Mouse (Mus musculus): ENCODE data around the gene S100a6.
A peak's percentile ranks its signal among the peaks of the same experiment; 100 is the strongest.

S100a6 gene

GRCm38 (mm10) chr3:90600458-90601195, 12.1 kb upstream of the S100a6 start:
- DNase-seq (ENCODE audit: low spot score in 2 of 2): no peak

DNA sequence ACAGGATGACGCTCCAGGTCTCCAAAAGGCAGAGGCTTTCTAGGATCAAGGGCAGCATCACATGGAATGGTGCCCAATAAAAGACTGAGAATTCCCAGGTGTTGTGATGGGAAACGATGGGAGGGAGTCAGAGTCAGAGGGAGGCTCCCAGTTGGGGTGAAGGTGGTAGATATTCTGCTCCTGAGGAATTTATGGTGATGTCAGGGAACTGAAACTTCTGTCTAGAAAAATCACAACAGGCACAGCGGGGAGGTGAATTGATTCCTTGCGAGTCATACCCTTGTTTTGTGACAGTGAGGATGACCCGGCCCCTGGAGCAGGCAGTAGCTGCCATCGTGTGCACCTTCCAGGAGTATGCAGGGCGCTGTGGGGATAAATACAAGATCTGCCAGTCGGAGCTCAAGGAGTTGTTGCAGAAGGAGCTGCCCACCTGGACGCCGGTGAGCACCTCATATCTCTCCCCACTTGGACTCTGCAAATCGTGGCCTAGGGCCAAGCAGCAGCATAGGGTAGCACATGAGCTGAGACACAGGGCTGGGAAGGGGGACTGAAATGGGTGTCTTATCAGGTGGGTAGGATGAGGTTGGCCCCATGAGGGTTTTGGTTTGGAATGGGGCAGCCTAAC, 11.1 kb upstream of the S100a6 start, which contains the start of gene Gm42674:
Gene Gm42674 (plus strand): TSS at position 419 of the 625 bp plus-strand sequence.
- no peak for DNase-seq (ENCODE audit: low spot score in 2 of 2)

- no peak for DNase-seq (ENCODE audit: low spot score in 2 of 2)
Observed at GRCm38 (mm10) chr3:90603623-90604022, 9.1 kb upstream of the S100a6 start, which contains the start of gene S100a4. Gene S100a4 (plus strand): TSS chr3:90603771.

GRCm38 (mm10) chr3:90604416-90604815, 8.3 kb upstream of the S100a6 start:
- peak; percentile 64 to 67 for DNase-seq (ENCODE audit: low spot score in 2 of 2)

GRCm38 (mm10) chr3:90605049-90605448, 7.6 kb upstream of the S100a6 start:
- no peak for DNase-seq (ENCODE audit: low spot score in 2 of 2)

- DNase-seq (ENCODE audit: low spot score in 2 of 2): no peak
Observed at GRCm38 (mm10) chr3:90605736-90606135, 6.9 kb upstream of the S100a6 start.

DNA sequence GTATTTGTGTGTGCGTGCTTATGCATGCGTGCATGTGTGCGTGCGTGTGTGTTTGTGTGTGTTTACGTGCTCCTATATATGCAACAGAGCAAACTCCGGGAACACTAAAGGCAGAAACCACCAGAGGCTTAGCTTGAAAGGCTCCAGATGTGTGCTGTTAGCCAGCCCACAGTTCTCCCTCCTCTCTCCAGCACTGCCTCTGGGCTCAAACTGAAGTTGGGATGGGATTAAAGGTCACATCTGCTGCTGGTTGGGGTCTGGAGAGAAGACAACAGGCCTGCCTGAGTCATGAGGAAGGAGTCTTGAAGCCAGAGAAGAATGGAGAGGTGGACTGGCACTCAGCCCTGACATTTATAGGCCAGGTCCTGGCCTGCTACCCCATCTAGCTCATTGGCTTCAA, 6.5 kb upstream of the S100a6 start:
- DNase-seq (ENCODE audit: low spot score in 2 of 2): no peak

DNA sequence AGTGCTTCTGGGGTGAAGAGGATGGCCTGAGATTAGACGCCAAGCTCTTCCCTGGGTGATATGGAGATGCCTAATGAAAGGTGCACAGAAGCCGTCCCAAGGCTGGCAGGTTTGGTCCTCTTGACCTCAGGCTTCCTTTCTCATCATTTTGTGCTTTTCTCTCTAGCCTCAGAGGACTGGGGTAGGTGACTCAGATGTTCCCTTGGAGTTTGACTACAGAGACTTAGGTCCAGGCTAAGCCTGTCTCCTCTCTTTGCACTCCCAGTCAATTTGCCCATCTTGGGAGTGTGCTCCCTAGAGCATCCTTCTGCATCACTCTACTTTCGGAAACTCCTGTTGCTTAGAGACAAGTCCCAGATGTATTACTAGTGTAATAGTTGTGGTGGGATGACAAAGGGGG, 5.3 kb upstream of the S100a6 start:
- no peak for DNase-seq (ENCODE audit: low spot score in 2 of 2)

- no peak for DNase-seq (ENCODE audit: low spot score in 2 of 2)
Observed at GRCm38 (mm10) chr3:90608223-90608622, 4.5 kb upstream of the S100a6 start, which contains the start of gene S100a5. Gene S100a5 (plus strand): TSS chr3:90608523.

GRCm38 (mm10) chr3:90609102-90609501, 3.6 kb upstream of the S100a6 start:
- DNase-seq (ENCODE audit: low spot score in 2 of 2): no peak

DNA sequence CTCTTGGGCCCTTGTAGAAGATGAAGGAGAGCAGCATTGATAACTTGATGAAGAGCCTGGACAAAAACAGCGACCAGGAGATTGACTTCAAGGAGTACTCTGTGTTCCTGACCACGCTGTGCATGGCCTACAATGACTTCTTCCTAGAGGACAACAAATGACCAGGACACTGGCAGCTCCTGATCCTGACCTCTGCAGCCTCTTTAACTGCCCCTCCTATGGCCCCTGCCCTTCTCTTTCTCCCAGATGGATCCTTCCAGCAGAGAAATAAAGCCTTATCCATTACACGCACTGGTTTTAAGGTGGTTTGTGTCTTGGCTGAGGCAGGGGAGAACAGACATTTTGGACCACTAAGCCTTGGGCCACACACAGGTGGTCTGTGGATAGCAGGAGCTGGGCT, 1.2 kb upstream of the S100a6 start:
- no peak for DNase-seq (ENCODE audit: low spot score in 2 of 2)

DNA sequence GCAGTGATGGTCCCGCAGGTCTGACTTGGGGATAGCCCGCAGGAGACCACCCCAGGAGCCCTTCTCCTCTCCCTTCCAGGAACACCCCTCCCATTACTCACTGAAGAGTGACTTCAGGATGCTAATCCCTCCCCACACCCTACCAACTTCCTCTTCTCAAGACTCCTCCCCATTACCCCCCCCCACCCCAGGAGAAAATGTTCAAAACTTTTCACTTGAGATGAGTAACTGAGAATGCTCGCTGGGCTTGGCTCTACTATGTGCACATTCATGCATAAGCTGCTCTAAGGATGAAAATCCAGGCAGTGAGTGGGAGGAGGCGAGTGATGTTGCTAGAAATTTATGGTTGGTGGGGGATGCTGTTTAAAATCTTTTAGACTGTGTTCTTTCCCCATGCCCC, 621 bp upstream of the S100a6 start:
- DNase-seq (ENCODE audit: low spot score in 2 of 2): no peak

- no peak for DNase-seq (ENCODE audit: low spot score in 2 of 2)
Observed at GRCm38 (mm10) chr3:90613461-90614147, 922 bp downstream of the S100a6 start.

GRCm38 (mm10) chr3:90614148-90614530, 1.5 kb downstream of the S100a6 start:
- DNase-seq (ENCODE audit: low spot score in 2 of 2): no peak

- no peak for DNase-seq (ENCODE audit: low spot score in 2 of 2)
Observed at GRCm38 (mm10) chr3:90614611-90615251, 2.0 kb downstream of the S100a6 start.

- peak; percentile 66 to 79 for DNase-seq (ENCODE audit: low spot score in 2 of 2)
Observed at GRCm38 (mm10) chr3:90615415-90615814, 2.7 kb downstream of the S100a6 start.

DNA sequence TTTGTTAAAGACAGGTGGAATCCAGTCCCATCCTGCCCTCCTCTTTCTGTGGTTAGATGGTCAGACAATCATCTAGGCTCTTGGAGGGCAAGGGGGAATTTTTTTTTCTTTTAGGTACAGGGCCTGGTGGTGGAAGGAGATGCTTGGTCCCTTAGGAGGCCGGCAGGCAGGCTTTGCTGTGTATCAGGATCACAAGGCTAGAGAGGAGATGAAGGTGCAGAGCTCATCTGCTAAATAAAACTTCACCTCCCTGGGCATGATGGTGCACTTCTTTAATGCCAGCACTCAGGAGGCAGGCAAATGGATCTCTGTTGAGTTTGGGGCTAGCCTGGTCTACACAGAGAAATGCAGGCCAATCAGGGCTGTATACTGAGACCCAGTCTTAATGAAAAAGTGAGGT, 3.2 kb downstream of the S100a6 start:
- no peak for DNase-seq (ENCODE audit: low spot score in 2 of 2)

DNA sequence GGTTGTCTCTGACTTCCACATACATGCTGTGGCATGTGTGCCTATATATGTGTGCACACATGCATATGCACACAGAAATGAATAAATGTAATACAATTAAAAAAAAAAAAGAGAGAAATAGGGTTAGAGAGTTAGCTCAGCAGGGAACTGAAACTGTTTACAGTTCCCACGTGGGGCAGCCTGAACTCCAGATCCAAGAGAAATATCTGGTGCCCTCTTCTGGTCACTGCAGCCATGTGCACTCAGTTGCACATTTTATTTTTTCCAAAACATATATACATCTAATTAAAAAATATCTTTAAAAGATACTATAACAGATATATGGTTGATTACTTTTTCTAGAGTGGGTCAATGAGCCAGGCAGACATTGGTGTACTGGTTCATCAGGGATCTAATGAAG, 4.9 kb downstream of the S100a6 start:
- DNase-seq (ENCODE audit: low spot score in 2 of 2): no peak

- DNase-seq (ENCODE audit: low spot score in 2 of 2): no peak
Observed at GRCm38 (mm10) chr3:90621552-90621951, 8.9 kb downstream of the S100a6 start.

- no peak for DNase-seq (ENCODE audit: low spot score in 2 of 2)
Observed at GRCm38 (mm10) chr3:90623435-90624071, 10.9 kb downstream of the S100a6 start.

GRCm38 (mm10) chr3:90625496-90625895, 12.8 kb downstream of the S100a6 start:
- no peak for DNase-seq (ENCODE audit: low spot score in 2 of 2)

Data from frontal cortex, postnatal 36 days (tissue).